Mouse (Mus musculus) small intestine, adult 10 weeks (tissue): ENCODE measurements around the gene Thumpd1. TPM values are rescaled to one million over a fixed set of nuclear protein-coding genes. Genes with fewer than 3 reads are reported as not detected.

Source experiments
- polyA plus RNA-seq: library from polyadenylated mRNA; stranded (reverse); fragments of 350-450 nt; fragmentation: Illumina TruSeq; extraction: RNeasy Lipid Tissue Mini Kit (QIAGEN cat#74804); gene quantifications from one replicate; pipeline ENCODE4 v1.2.3, GENCODE M21; 2014; ENCODE audit warnings: low replicate concordance

The Thumpd1 gene
- 32.3 TPM for polyA plus RNA-seq

DNA sequence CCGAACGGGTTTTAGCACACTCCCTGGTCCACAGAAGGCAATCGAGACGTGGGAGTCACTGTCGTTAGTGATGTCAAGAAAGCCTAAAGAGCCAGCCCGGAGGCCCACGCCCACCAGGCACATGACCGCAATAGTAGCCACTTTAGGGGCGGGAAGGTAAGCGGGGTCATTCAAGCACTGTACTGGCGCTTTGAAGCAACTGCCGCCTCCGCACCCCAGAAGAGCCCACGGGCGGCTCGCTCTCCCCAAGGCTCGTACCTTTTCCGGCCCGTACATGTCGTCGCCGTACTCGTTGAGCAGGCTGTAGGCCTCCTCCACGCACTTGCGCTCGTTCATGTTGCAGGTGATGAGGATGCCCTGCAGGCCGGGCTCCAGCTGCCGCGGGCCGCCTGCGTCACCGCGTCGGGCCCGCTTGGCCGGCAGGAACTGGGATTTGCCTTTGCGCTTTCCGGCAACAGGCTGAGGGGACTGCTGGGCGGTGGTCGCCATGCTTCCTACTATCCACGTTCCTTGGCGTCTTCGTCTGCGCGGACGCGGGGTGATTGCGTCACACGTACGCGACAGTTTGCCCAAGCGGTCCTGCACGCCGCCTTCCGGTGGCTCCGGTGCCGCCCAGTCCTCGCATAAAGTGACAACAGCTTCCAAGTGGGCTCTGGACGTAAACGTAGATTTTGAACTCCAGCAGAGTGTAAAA lies at the start of gene Thumpd1:
TSS of gene Thumpd1 (minus strand) at position 546 of the 694 bp plus-strand sequence.

GRCm38 (mm10) chr7:119760527-119760951 lies 39.9 kb upstream of the Thumpd1 start, which contains the start of gene Acsm3:
TSS of gene Acsm3 (plus strand) at chr7:119760923.

GRCm38 (mm10) chr7:119689726-119690125 lies 30.9 kb downstream of the Thumpd1 start, which contains the start of gene Acsm4:
TSS of gene Acsm4 (plus strand) at chr7:119690026.

Other genes starting within 250 kb of the Thumpd1 start
- gene Umod, start 241.5 kb downstream of the Thumpd1 start, polyA plus RNA-seq = 0.26 TPM
- gene Acsm5, start 201.3 kb downstream of the Thumpd1 start, polyA plus RNA-seq = 7.5 TPM
- gene Pdilt, start 197.3 kb downstream of the Thumpd1 start, polyA plus RNA-seq = 0.19 TPM
- 0.11 TPM for gene Acsm2, start 166.5 kb downstream of the Thumpd1 start, polyA plus RNA-seq
- gene Acsm1, start 113.8 kb downstream of the Thumpd1 start, polyA plus RNA-seq = not detected
- not detected for gene Acsm4, start 30.8 kb downstream of the Thumpd1 start, polyA plus RNA-seq
- gene Acsm3, start 40.1 kb upstream of the Thumpd1 start, polyA plus RNA-seq = 18.5 TPM
- gene Rexo5, start 73.2 kb upstream of the Thumpd1 start, polyA plus RNA-seq = 13.2 TPM
- gene Eri2, start 73.3 kb upstream of the Thumpd1 start, polyA plus RNA-seq = 14.2 TPM
- gene Lyrm1, start 175.1 kb upstream of the Thumpd1 start, polyA plus RNA-seq = 12.7 TPM
- 10.8 TPM for gene Dcun1d3, start 175.5 kb upstream of the Thumpd1 start, polyA plus RNA-seq